Mouse (Mus musculus): ENCODE results near the gene Ralgapa2. TPM values are rescaled to one million over a fixed set of nuclear protein-coding genes. Genes with fewer than 3 reads are reported as not detected.

The Ralgapa2 gene
- polyA plus RNA-seq, 1 experiment: 21.1 TPM

- Histone ChIP-seq H3K4me3 (replicated peaks; ENCODE audit: extremely low read depth, low read depth, low read length) (no peak overlapping the region), H3K4me1 (ENCODE audit: control insufficient read depth, insufficient read depth, low read length) (no peaks in the 10 kb centered on the region; the same call in 1 of the 2 replicates)
- WGBS: 92% methylated on average over 6 of the region's 6 CpGs
- DNase-seq: no peak
- TF ChIP-seq POLR2A (IDR thresholded peaks at IDR 0.05; ENCODE audit: borderline replicate concordance, extremely low read depth, low read depth, low read length) (no peak), CTCF (IDR thresholded peaks at IDR 0.05; ENCODE audit: insufficient read depth, low read length) (no peak)
These were observed 113.8 kb downstream of the Ralgapa2 start for GRCm38 (mm10) chr2:146398211-146398865.

- no peak for DNase-seq
- no peak for TF ChIP-seq POLR2A (IDR thresholded peaks at IDR 0.05; ENCODE audit: borderline replicate concordance, extremely low read depth, low read depth, low read length)
- TF ChIP-seq CTCF (IDR thresholded peaks at IDR 0.05; ENCODE audit: insufficient read depth, low read length): no peak
- H3K4me3 ChIP-seq (replicated peaks; ENCODE audit: extremely low read depth, low read depth, low read length): no peak overlapping the region
- WGBS: 73% methylated on average over 2 of the region's 2 CpGs
- no peaks in the 10 kb centered on the region for H3K4me1 ChIP-seq (ENCODE audit: control insufficient read depth, insufficient read depth, low read length)
These were observed 124.9 kb downstream of the Ralgapa2 start for GRCm38 (mm10) chr2:146387211-146387610.

- TF ChIP-seq POLR2A (IDR thresholded peaks at IDR 0.05; ENCODE audit: borderline replicate concordance, extremely low read depth, low read depth, low read length) (no peak), CTCF (IDR thresholded peaks at IDR 0.05; ENCODE audit: insufficient read depth, low read length) (no peak)
- DNase-seq: no peak
- 48% methylated on average over 1 of the region's 1 CpGs for WGBS
- Histone ChIP-seq H3K4me3 (replicated peaks; ENCODE audit: extremely low read depth, low read depth, low read length) (no peak overlapping the region), H3K4me1 (ENCODE audit: control insufficient read depth, insufficient read depth, low read length) (no peaks in the 10 kb centered on the region)
These were observed 127.6 kb downstream of the Ralgapa2 start for GRCm38 (mm10) chr2:146384582-146384981.

DNA sequence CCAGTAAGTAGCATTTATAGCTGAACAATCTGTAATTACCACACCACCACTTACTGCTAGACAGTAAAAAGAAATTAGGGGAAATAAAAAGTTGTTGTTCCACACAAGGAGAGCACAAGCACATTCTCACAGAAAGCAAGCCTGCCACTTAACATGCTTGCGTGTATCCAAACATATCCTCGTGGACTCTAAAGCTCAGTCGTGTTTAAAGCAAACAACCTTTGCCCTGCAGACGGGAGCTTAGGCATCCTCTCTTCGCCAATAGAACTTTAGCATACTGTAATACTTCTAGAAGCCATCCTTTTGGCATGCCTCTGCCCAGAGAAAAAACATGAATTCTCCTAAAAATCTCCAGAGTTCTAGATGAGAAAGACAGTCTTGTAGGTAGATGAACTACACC lies 135.9 kb downstream of the Ralgapa2 start:
- Histone ChIP-seq H3K4me3 (replicated peaks; ENCODE audit: extremely low read depth, low read depth, low read length) (no peak overlapping the region), H3K4me1 (ENCODE audit: control insufficient read depth, insufficient read depth, low read length) (no peaks in the 10 kb centered on the region)
- TF ChIP-seq POLR2A (IDR thresholded peaks at IDR 0.05; ENCODE audit: borderline replicate concordance, extremely low read depth, low read depth, low read length): no peak
- TF ChIP-seq CTCF (IDR thresholded peaks at IDR 0.05; ENCODE audit: insufficient read depth, low read length): no peak
- 54% methylated on average over 5 of the region's 5 CpGs for WGBS
- DNase-seq: no peak

DNA sequence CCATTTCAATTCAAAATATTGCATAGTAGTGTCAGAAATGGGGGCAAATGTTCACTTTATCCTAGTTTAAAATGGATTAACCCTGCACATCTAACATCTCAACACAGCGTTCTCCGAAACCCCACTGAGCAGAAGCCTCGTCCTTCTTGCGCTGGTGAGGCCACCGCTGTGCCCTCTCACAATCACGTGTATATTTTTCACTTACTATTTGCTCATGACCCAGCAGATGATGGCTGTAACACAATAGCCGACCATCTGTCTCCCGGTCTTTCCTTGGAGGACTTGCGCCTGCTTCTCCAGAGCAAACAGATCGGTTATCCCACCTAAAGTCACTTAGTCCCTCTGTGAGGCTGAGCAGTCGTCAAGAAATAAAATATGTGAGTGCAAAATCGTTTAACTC lies 146.0 kb downstream of the Ralgapa2 start:
- WGBS: 66% methylated on average over 12 of the region's 12 CpGs

DNA sequence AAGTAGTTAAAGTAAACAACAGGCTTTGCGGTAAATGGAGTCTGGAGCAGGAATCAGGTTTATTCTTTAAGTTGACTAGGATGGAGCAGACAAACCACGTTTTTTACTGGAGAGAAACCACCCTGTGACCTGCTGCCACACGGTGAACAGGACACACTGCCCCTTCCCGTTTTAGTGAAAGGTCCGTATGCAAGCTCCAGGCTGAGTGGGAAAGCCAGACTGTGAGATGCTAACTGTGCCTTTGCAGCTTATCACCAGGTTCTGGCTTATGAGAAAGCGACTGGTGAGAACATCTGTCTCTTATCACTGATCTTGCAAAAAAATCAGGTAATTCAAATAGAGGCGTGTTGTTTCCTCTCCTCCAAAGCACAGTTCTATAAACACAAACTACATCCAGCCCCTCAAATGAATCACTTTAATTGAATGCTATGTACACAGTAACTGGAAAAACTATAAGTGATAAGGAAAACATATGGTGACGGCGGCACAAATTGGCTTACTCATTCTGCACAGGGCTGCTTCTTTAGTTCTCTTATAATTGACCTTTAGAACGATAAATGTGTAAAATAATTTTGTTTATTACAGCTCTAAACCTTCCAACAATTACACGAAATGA lies 146.7 kb downstream of the Ralgapa2 start:
- Histone ChIP-seq H3K4me1 (ENCODE audit: control insufficient read depth, insufficient read depth, low read length) (no peaks in the 10 kb centered on the region), H3K4me3 (replicated peaks; ENCODE audit: extremely low read depth, low read depth, low read length) (no peak overlapping the region)
- DNase-seq: no peak
- WGBS: 57% methylated on average over 11 of the region's 11 CpGs
- TF ChIP-seq CTCF (IDR thresholded peaks at IDR 0.05; ENCODE audit: insufficient read depth, low read length) (no peak), POLR2A (IDR thresholded peaks at IDR 0.05; ENCODE audit: borderline replicate concordance, extremely low read depth, low read depth, low read length) (no peak)

More for the DNA sequence above, 146.0 kb downstream of the Ralgapa2 start:
- TF ChIP-seq CTCF (IDR thresholded peaks at IDR 0.05; ENCODE audit: insufficient read depth, low read length) (no peak), POLR2A (IDR thresholded peaks at IDR 0.05; ENCODE audit: borderline replicate concordance, extremely low read depth, low read depth, low read length) (no peak)
- Histone ChIP-seq H3K4me3 (replicated peaks; ENCODE audit: extremely low read depth, low read depth, low read length) (no peak overlapping the region), H3K4me1 (ENCODE audit: control insufficient read depth, insufficient read depth, low read length) (no peaks in the 10 kb centered on the region)
- DNase-seq: no peak

DNA sequence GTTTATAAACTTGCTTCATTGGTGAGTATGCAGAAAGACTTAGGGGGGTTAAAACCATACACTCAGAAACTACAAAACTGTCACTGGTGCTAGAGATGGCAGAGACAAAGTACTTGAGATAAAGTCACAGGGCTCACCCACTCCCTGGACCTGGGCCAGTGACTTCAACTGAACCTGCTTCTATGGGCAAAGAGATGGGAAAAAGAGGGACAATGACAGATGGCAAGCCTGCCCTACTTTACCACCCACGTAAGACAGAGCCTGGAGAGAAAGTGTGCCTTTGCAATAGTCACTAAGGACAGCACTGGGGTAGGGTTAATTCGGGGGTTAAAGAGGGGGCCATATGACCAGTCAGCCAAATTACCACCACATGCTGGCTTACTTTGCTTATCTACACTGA lies 148.7 kb downstream of the Ralgapa2 start:
- Histone ChIP-seq H3K4me3 (replicated peaks; ENCODE audit: extremely low read depth, low read depth, low read length) (no peak overlapping the region), H3K4me1 (ENCODE audit: control insufficient read depth, insufficient read depth, low read length) (no peaks in the 10 kb centered on the region)
- TF ChIP-seq POLR2A (IDR thresholded peaks at IDR 0.05; ENCODE audit: borderline replicate concordance, extremely low read depth, low read depth, low read length): no peak
- TF ChIP-seq CTCF (IDR thresholded peaks at IDR 0.05; ENCODE audit: insufficient read depth, low read length): no peak
- 85% methylated on average over 2 of the region's 2 CpGs for WGBS
- DNase-seq: no peak

DNA sequence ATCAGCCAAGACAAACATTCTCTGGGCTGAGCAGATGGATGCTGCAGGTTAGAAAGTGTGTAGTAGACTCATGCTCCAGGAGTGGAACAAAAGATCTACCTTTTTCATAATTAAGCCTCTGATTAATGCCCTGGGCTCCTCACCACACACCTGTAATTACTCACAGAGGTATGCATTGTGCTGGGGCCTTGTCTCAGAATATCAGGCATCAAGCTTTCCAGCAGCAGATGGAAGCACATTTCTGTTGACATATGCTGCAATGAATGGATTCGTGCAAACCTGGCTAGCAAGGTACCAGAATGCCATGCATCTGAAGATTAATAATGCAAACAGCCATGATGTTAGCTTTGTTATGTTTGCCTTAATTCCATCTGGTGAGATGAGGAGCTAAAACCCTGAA lies 149.2 kb downstream of the Ralgapa2 start:
- DNase-seq: no peak
- 88% methylated on average over 1 of the region's 1 CpGs for WGBS
- Histone ChIP-seq H3K4me1 (ENCODE audit: control insufficient read depth, insufficient read depth, low read length) (no peaks in the 10 kb centered on the region), H3K4me3 (replicated peaks; ENCODE audit: extremely low read depth, low read depth, low read length) (no peak overlapping the region)
- TF ChIP-seq CTCF (IDR thresholded peaks at IDR 0.05; ENCODE audit: insufficient read depth, low read length): no peak
- TF ChIP-seq POLR2A (IDR thresholded peaks at IDR 0.05; ENCODE audit: borderline replicate concordance, extremely low read depth, low read depth, low read length): no peak

DNA sequence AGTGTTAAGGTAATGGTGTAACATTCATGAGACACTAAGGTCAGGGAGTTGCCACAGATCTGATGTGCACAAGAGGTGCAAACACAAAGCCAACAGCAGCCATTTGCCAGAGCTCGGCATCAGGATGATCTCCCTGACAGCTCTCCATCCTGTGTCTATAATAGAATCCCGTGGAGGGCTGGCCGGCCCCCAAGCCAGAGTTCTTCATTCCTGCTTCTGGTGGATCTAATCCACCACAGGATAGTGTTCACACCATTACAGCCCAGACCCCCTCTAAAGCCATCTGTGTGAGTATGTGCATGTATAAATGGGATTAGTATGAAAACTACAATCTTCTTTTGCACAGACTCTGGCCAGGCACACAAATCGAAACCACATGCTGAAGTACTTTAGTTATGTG lies 150.2 kb downstream of the Ralgapa2 start:
- no peak for TF ChIP-seq CTCF (IDR thresholded peaks at IDR 0.05; ENCODE audit: insufficient read depth, low read length)
- no peak for TF ChIP-seq POLR2A (IDR thresholded peaks at IDR 0.05; ENCODE audit: borderline replicate concordance, extremely low read depth, low read depth, low read length)
- no peaks in the 10 kb centered on the region for H3K4me1 ChIP-seq (ENCODE audit: control insufficient read depth, insufficient read depth, low read length)
- whole genome bisulfite sequencing: 73% methylated on average over 4 of the region's 4 CpGs
- DNase-seq: no peak
- H3K4me3 ChIP-seq (replicated peaks; ENCODE audit: extremely low read depth, low read depth, low read length): no peak overlapping the region

DNA sequence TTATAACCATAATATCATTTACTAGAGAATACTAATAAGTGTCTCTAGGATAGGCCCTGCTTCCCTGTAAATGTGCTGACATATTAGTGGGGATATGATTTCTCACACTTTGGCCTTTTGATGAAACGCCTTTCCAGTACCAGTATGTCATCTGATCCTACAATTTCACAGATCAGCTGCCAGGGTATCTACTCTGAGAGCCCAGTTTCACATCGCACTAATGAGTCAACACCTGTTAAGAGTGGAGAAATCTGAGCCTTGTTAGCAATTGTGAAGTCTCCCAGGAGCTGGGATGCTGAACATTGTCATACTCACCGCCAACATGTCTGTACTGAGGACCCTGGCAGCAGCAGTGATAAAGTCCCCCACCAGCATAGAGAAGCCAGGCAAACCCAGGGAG lies 151.1 kb downstream of the Ralgapa2 start:
- TF ChIP-seq CTCF (IDR thresholded peaks at IDR 0.05; ENCODE audit: insufficient read depth, low read length) (no peak), POLR2A (IDR thresholded peaks at IDR 0.05; ENCODE audit: borderline replicate concordance, extremely low read depth, low read depth, low read length) (no peak)
- DNase-seq: no peak
- 89% methylated on average over 3 of the region's 3 CpGs for WGBS
- H3K4me1 ChIP-seq (ENCODE audit: control insufficient read depth, insufficient read depth, low read length): no peaks in the 10 kb centered on the region
- no peak overlapping the region for H3K4me3 ChIP-seq (replicated peaks; ENCODE audit: extremely low read depth, low read depth, low read length)
